Mouse (Mus musculus) limb, embryonic 10.5 days (tissue): Measurements from ENCODE around the gene S100a13. TPM values are rescaled to one million over a fixed set of nuclear protein-coding genes. Genes with fewer than 3 reads are reported as not detected.

ENCODE experiments used
- DNase-seq: peaks from one replicate; pipeline ENCODE4 v3.0.0-alpha.2; 2017; ENCODE audit warnings: low spot score
- H3K27ac ChIP-seq: fragments of 300-500 bp; sonication (generic); 2 replicates; pipeline ENCODE4 v1.5.1; 2016; ENCODE audit warnings: mild to moderate bottlenecking
- H3K27me3 ChIP-seq: fragments of 300-500 bp; sonication (generic); 2 replicates; pipeline ENCODE4 v1.6.1; 2016; ENCODE audit warnings: low read depth, mild to moderate bottlenecking; ENCODE audit not compliant: poor library complexity, severe bottlenecking
- H3K36me3 ChIP-seq: fragments of 300-500 bp; sonication (generic); 2 replicates; pipeline ENCODE4 v1.6.1; 2016; ENCODE audit warnings: mild to moderate bottlenecking, moderate library complexity
- H3K4me1 ChIP-seq: fragments of 300-500 bp; sonication (generic); 2 replicates; pipeline ENCODE4 v1.6.1; 2016
- H3K4me3 ChIP-seq: fragments of 300-500 bp; sonication (generic); 2 replicates; pipeline ENCODE4 v1.5.1; 2016; ENCODE audit warnings: mild to moderate bottlenecking, moderate library complexity
- H3K9me3 ChIP-seq: fragments of 300-500 bp; sonication (generic); replicated peaks from 2 replicates; pipeline ENCODE4 v1.6.1; 2016; ENCODE audit warnings: mild to moderate bottlenecking
- WGBS: fragments of 180-500 bp; shearing (Covaris S2); methylation state at CpG from one replicate; pipeline ENCODE4 v1.1.7; 2016; 5-methylcytosine and 5-hydroxymethylcytosine counted together
- polyA plus RNA-seq: library from polyadenylated mRNA; unstranded; fragments of >200 nt; fragmentation: Nextera tagmentation; extraction: Ambion mirVana; gene quantifications from 2 replicates; pipeline ENCODE4 v1.2.1, GENCODE M21; 2016

S100a13 gene
- 8.5 and 10.3 TPM in 2 replicates for polyA plus RNA-seq

DNA sequence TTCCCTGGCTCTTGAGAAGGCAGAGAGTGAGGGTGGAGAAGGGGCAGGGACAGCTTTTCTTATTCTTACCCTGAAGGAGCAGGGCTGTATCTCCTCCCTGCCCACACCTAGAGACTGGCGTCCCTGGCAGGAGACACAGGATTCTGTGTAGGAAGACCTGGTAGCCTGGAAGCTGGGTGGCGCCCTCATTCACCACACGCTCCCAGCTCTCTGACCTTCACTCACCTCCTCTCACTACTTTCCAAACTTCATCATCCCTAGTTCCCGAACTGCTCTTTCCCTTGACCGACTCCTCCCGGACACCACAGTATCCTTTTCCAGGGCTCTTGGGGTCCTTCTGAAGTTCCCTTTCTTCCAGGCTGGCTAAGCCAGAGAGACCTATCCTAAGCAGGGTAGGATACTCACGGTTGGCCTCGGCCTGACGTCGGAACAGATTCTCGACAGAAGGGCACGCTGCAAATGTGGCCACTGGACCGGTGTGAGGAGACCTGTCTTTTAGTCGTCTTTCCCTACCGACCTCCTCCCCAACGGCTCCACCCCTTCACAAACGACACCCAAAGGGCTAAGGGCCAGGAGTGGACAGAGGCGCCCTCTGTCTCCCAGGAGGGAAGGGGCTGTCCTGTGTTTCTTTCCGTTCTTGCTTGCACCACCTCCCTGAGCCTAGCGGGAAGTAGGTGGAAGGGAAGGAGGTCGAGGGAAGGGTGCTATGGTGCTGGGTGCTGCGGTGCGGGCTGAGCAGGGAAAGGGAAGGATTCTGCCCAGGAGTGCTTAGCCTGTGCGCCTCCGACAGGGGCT lies at the start of gene S100a13, which contains the start of gene S100a1:
Gene S100a13 (plus strand): TSS at position 640 of the 795 bp plus-strand sequence.
Gene S100a1 (minus strand): TSS at position 597 of the 795 bp plus-strand sequence.
- Histone ChIP-seq H3K27me3 (peaks cover 41% of the 10 kb centered on the region), H3K4me1 (peaks cover 22% of the 10 kb centered on the region), H3K4me3 (peak within 1 kb of the TSS; percentile 51), H3K9me3 (no peaks in the 10 kb centered on the region), H3K36me3 (peaks cover 3% of the 10 kb centered on the region; the same call in 1 of the 2 replicates), H3K27ac (peak within 1 kb of the TSS; percentile 53; the same call in 1 of the 2 replicates)
- WGBS: 3% methylated on average over 25 of the region's 25 CpGs
- peak; percentile 44 for DNase-seq

DNA sequence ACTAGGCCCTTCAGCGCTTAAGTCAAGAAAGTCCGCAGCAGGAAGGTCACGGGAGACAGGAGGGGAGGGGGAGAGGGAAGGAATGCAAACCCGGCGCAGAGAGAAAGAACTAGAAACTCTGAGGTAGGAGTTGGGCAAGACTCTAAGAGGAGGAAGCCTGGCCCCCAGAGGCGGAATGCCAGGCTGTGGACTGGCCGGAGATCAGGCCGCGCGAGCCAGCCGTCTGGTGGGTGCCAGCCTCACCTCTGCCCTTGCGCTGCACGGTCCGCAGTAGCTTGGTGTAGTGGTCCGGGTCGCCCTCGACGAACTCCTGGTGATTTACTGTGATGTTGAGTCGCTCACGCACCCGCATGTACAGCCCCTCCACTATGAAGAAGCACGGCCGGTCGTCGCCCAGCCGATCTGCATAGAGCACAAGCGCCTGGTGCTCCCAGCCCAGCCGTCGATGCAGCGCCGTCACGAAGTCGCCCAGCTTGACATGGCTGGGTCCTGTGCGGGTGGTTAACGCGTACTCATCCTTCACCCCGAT lies 49.6 kb upstream of the S100a13 start:
- H3K4me1 ChIP-seq: peaks cover 22% of the 10 kb centered on the region
- WGBS: 11% methylated on average over 37 of the region's 37 CpGs
- H3K9me3 ChIP-seq: no peaks in the 10 kb centered on the region
- H3K27me3 ChIP-seq: peaks cover 65% of the 10 kb centered on the region
- DNase-seq: peak; percentile 49
- H3K27ac ChIP-seq: peak overlapping the region; percentile 68
- no peaks in the 10 kb centered on the region for H3K36me3 ChIP-seq
- H3K4me3 ChIP-seq: peak overlapping the region; percentile 58

DNA sequence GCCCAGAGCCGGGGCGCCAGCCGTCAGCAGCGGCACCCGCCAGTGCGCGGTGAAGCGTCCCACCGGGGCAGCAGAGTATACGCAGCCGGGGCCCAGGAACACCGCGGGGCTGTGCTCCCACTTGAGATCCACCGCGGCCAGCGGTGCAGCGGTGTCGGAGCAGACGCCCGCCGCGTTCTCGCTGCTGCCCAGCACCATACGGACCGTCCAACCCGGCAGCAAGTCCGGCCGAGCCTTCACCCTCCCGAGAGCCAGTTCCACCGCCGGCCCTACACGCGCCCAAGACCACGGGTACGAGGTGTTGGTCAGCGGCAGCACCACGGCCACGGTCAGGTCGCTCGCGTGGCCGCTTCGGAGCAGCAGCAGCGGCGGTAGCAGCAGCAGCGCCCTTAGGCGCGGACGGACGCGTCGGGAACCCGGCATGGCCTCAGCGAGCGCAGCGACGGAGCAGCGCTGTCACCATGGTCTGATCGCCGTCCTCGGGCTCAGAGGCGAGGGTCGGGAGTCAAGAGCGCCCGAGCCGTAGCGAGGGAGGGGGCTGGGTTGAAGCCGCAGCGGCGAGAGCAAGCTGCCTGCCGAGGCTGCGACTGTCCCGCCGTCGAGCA lies 49.1 kb upstream of the S100a13 start:
- Histone ChIP-seq H3K27me3 (peaks cover 65% of the 10 kb centered on the region), H3K36me3 (no peaks in the 10 kb centered on the region), H3K4me3 (peak overlapping the region; percentile 58), H3K4me1 (peaks cover 22% of the 10 kb centered on the region), H3K9me3 (no peaks in the 10 kb centered on the region), H3K27ac (peak overlapping the region; percentile 68)
- 2% methylated on average over 75 of the region's 75 CpGs for WGBS
- peak; percentile 68 for DNase-seq

DNA sequence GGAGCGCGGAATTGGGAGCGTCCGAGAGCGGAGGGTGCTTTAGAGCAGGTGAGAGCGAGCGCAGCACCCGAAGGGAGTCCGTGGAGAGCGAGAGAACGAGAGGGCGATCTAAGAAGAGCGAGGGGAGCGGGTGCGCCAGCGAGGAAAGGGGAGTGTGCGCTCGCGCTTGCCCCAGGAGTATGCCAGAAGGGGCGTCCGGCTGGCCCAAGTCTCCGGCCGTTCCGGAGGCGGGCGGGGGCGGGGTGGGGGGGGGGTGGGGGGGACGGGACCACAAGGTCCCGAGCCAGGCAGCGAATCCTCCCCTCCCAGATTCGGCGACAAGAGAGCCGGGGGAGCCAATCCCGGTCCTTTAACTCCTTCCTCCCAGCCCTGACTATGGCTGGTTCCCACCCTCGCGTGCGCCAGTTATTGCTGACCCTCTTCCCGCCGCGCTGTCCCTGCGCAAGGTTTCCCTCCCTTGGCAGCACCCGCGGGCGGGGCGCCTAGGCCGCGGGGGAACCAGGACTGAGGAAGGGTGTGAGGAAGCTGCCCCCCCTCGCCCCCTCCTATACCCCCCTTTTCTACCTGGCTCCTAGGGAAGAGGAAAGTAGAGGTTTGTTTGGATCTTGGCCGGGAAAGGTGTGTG lies 48.4 kb upstream of the S100a13 start, which contains the start of gene Npr1:
Gene Npr1 (minus strand): TSS at position 181 of the 625 bp plus-strand sequence.
- peak; percentile 69 for DNase-seq
- H3K27ac ChIP-seq: peak within 1 kb of the TSS; percentile 68
- H3K4me1 ChIP-seq: peaks cover 22% of the 10 kb centered on the region
- peak within 1 kb of the TSS; percentile 58 for H3K4me3 ChIP-seq
- H3K9me3 ChIP-seq: no peaks in the 10 kb centered on the region
- H3K36me3 ChIP-seq: no peaks in the 10 kb centered on the region
- peaks cover 59% of the 10 kb centered on the region for H3K27me3 ChIP-seq
- under 1% methylated on average over 43 of the region's 49 CpGs for WGBS

DNA sequence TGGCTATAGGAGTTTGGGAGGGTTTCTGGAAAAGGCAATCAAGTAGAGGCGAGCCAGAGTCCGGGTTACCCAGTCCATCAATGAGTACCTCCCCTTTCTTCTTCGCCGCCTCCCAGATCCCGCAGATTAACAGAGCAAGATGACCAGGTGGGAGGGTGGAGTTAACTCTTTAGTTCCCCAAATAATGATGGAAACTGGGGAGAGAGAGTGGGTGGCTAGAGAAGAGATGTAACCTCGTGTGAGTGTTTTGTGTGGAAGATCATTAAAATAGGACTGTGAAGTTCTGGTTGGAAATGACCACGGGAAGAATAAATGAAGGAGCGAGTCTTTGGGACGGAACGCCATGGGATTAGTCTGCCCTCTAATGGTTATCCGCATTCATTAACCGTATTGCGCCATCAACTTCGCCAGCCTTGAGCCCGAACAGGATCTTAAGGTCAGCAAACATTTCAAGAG lies 47.9 kb upstream of the S100a13 start:
- H3K27ac ChIP-seq: peak overlapping the region; percentile 68; the same call in 1 of the 2 replicates
- no peaks in the 10 kb centered on the region for H3K36me3 ChIP-seq
- H3K4me1 ChIP-seq: peaks cover 22% of the 10 kb centered on the region
- H3K9me3 ChIP-seq: no peaks in the 10 kb centered on the region
- peak; percentile 66 for DNase-seq
- peak overlapping the region; percentile 58 for H3K4me3 ChIP-seq
- under 1% methylated on average over 15 of the region's 15 CpGs for WGBS
- H3K27me3 ChIP-seq: peaks cover 53% of the 10 kb centered on the region

DNA sequence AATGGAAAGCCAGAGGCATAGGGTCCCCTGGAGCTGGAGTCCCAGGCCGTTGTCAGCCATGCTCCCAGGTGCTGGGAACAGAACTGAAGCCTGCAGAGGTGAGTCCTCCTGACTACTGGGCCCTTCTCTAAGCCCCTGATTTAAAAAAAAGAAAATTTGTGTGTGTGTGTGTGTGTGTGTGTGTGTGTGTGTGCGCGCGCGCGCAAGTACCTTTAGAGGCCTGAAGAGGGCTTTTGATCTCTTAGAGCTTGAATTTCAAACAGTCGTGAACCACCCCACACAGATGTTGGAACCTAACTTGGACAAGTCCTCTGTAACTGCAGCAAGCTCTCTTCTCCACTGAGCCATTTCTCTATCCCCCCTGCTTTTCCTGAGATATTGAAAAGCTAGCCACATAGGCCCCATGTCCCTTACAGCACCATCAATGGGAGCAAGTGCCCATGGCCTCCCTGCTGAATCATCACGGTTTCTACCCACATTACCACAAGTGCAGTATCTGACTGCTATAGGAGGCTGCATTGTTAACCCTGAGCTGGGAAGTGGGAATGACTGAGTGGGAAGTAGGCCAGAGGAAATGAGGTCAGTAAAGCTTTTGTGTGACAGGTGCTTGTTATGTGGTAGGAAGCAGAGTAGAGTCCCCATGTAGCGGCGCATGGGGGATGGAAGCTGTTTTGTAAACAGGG lies 46.5 kb upstream of the S100a13 start:
- Histone ChIP-seq H3K4me1 (peaks cover 22% of the 10 kb centered on the region), H3K4me3 (no peak overlapping the region), H3K36me3 (no peaks in the 10 kb centered on the region), H3K27me3 (peaks cover 40% of the 10 kb centered on the region), H3K9me3 (no peaks in the 10 kb centered on the region), H3K27ac (no peak overlapping the region)
- no peak for DNase-seq
- 91% methylated on average over 10 of the region's 10 CpGs for WGBS

DNA sequence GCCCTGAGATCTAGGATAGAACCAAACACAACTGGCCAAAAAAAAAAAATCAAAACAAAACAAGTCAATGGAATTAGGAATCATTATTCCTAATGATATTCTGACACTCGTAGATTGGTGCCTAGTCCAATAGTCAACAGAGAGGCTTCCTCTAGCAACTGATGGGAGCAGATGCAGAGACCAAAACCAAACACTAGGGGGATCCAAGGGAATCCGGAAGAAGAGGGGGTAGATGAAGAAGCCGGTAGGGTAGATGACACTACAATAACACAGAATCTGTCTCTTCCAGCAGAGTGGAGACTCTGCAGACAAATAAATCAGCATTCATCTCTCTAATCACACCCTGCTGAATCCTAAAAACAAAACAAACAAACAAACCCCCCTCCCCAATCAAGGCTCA lies 42.0 kb upstream of the S100a13 start:
- H3K4me3 ChIP-seq: no peak overlapping the region
- no peak overlapping the region for H3K27ac ChIP-seq
- H3K27me3 ChIP-seq: 0 out of 2 replicates have a peak, but pooled peaks cover 4% of the 10 kb centered on the region
- peaks cover under 1% of the 10 kb centered on the region for H3K36me3 ChIP-seq
- H3K4me1 ChIP-seq: peaks cover 5% of the 10 kb centered on the region
- DNase-seq: no peak
- H3K9me3 ChIP-seq: no peaks in the 10 kb centered on the region
- 38% methylated on average over 3 of the region's 3 CpGs for WGBS

DNA sequence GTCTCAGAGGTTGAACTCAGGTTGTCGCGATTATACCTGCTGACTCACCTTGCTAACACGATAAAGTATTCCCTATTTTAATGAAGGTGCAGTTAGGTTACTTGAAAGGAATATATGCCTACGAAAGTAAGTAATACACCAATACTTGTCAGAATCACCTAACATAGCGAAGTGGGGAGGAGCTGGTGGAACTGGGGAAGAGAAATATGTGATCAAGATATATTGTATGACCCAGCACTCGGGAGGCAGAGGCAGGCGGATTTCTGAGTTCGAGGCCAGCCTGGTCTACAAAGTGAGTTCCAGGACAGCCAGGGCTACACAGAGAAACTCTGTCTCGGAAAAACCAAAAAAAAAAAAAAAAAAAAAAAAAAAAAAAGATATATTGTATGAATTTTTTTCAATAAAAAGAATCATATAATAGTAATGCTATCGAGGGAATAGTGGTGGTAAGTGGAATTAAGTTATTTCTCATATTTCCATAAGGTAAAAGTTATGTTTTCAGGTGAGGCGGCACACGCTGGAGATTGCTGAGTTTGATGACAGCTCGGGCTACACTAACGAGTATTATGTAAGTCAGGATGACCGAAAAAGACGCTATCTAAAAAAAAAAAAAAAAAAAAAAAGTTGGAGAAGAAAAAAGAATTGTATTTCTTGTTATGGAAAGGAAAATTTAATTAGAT lies 38.9 kb upstream of the S100a13 start:
- WGBS: 44% methylated on average over 16 of the region's 16 CpGs
- Histone ChIP-seq H3K9me3 (no peaks in the 10 kb centered on the region), H3K4me1 (peaks cover 7% of the 10 kb centered on the region), H3K4me3 (peak overlapping the region; percentile 34), H3K27me3 (no peaks in the 10 kb centered on the region), H3K27ac (no peak overlapping the region), H3K36me3 (peaks cover 31% of the 10 kb centered on the region)
- no peak for DNase-seq

DNA sequence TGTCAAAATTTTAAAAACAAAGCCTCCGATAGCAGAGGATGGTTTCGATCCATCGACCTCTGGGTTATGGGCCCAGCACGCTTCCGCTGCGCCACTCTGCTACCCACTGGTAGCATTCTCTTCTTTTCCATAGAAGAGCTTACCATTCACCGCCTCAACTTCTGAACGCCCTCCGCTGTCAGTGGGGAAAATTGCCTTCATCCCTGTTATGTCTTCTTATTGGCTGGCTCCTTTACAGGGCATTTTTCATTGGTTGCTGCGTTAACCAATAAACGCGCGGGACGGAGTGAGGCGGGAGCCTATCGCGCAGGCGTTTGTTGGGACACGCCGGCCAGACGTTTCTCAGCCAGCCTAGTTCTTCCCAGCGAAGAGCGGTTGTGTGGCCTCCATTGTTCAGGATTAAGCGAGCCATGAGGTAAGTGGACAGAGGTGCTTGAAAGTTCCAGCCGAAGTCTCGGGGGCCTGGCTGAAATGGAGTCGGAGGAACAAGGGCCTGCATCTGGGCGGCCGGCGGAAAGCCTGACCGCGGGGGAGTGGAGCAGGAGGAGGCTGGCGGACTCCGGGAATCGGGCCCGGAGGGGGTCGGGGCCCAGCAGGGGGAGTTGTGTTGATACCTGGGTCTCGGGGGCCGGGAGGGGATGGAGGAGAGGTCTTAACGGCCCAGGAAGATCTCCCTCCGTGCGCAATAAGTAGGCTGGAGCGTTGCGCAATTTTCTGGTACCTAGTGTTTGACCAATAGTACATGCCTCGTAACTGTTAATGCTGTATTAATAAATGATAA lies 38.2 kb upstream of the S100a13 start, which contains the start of gene Ilf2:
Gene Ilf2 (plus strand): TSS at position 296 of the 781 bp plus-strand sequence.
- under 1% methylated on average over 45 of the region's 45 CpGs for WGBS
- Histone ChIP-seq H3K4me1 (peaks cover 7% of the 10 kb centered on the region), H3K4me3 (peak within 1 kb of the TSS; percentile 77), H3K27ac (peak within 1 kb of the TSS; percentile 98), H3K27me3 (no peaks in the 10 kb centered on the region), H3K36me3 (peaks cover 39% of the 10 kb centered on the region), H3K9me3 (no peaks in the 10 kb centered on the region)
- peak; percentile 96 for DNase-seq

DNA sequence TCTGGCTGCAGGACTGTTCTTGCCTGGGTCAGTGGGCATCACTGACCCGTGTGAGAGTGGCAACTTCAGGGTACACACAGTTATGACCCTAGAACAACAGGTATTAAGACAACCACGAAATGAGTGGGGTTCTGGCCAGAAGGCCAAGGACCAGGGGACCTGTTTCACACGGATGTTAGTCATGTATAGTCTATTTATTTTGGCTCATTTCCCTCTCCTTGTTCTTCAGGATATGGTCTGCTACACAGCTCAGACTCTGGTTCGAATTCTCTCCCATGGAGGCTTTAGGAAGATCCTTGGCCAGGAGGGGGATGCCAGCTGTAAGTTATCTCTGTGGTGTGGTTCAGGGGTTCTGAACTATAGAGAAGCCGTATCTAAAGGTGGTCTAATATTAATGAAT lies 27.2 kb upstream of the S100a13 start:
- H3K36me3 ChIP-seq: peaks cover 75% of the 10 kb centered on the region
- WGBS: 89% methylated on average over 5 of the region's 5 CpGs
- peaks cover 9% of the 10 kb centered on the region for H3K4me1 ChIP-seq
- no peak overlapping the region for H3K27ac ChIP-seq
- H3K27me3 ChIP-seq: no peaks in the 10 kb centered on the region
- no peak overlapping the region for H3K4me3 ChIP-seq
- H3K9me3 ChIP-seq: no peaks in the 10 kb centered on the region
- no peak for DNase-seq

DNA sequence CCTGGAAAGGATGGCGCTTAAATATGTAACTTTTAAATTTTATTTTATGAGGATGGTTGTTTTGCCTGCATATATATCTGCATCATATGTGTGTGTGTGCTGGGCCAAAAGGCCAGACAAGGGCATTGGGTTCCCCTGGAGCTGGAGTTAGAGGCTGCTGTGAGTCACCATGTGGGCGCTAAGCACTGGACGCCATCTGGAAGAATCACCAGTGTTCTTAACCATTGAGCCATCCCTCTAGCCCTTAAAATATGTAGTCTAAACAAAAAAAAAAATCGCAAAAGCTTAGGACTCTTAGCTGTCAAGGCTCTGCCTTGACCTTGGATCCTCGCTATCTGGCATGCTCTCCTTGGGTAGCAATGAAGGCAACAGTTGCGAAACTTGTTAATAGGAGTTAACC lies 25.7 kb upstream of the S100a13 start:
- peaks cover 9% of the 10 kb centered on the region for H3K4me1 ChIP-seq
- WGBS: 90% methylated on average over 6 of the region's 6 CpGs
- H3K27me3 ChIP-seq: no peaks in the 10 kb centered on the region
- H3K9me3 ChIP-seq: no peaks in the 10 kb centered on the region
- H3K36me3 ChIP-seq: peaks cover 59% of the 10 kb centered on the region
- no peak overlapping the region for H3K4me3 ChIP-seq
- H3K27ac ChIP-seq: no peak overlapping the region
- DNase-seq: no peak
